Mouse (Mus musculus) neural tube, embryonic 11.5 days (tissue): Measurements from ENCODE around the gene Atp6v1fnb. TPM values are rescaled to one million over a fixed set of nuclear protein-coding genes. Genes with fewer than 3 reads are reported as not detected.

Experiments
- ATAC-seq: fragments of 200-750 bp; cut with Nextera tagmentation; 2 replicates; pipeline ENCODE4 v1.8.0; 2017; ENCODE audit warnings: moderate number of reproducible peaks, mild to moderate bottlenecking, moderate TSS enrichment, moderate library complexity; ENCODE audit not compliant: insufficient read depth, low FRiP score, low TSS enrichment
- DNase-seq: peaks from one replicate; pipeline ENCODE4 v3.0.0-alpha.2; 2015; ENCODE audit warnings: low spot score
- H3K27ac ChIP-seq: fragments of 300-500 bp; sonication (generic); 2 replicates; pipeline ENCODE4 v1.5.1; 2014; ENCODE audit warnings: low read depth, mild to moderate bottlenecking, low read length
- H3K27me3 ChIP-seq: fragments of 300-500 bp; sonication (generic); 2 replicates; pipeline ENCODE4 v1.6.1; 2014; ENCODE audit warnings: mild to moderate bottlenecking, low read length, mixed read lengths; ENCODE audit not compliant: control insufficient read depth, insufficient read depth
- H3K36me3 ChIP-seq: fragments of 300-500 bp; sonication (generic); 2 replicates; pipeline ENCODE4 v1.6.1; 2014; ENCODE audit warnings: mild to moderate bottlenecking, low read length, moderate library complexity, mixed read lengths; ENCODE audit not compliant: control insufficient read depth, insufficient read depth
- H3K4me1 ChIP-seq: fragments of 300-500 bp; sonication (generic); 2 replicates; pipeline ENCODE4 v1.6.1; 2014; ENCODE audit warnings: low read length, mixed read lengths; ENCODE audit not compliant: control insufficient read depth, insufficient read depth
- H3K4me2 ChIP-seq: fragments of 300-500 bp; sonication (generic); 2 replicates; pipeline ENCODE4 v1.6.1; 2014; ENCODE audit warnings: low read depth, mild to moderate bottlenecking, moderate library complexity
- H3K4me3 ChIP-seq: fragments of 300-500 bp; sonication (generic); 2 replicates; pipeline ENCODE4 v1.5.1; 2014; ENCODE audit warnings: low read depth, low read length
- H3K9ac ChIP-seq: fragments of 300-500 bp; sonication (generic); 2 replicates; pipeline ENCODE4 v1.6.1; 2014; ENCODE audit warnings: mild to moderate bottlenecking, low read length
- H3K9me3 ChIP-seq: fragments of 300-500 bp; sonication (generic); 2 replicates; pipeline ENCODE4 v1.6.1; 2016; ENCODE audit warnings: low read length; ENCODE audit not compliant: control insufficient read depth
- WGBS: fragments of 180-500 bp; shearing (Covaris S2); extraction: QIAGEN DNeasy Blood & Tissue Kit; methylation state at CpG from one replicate; pipeline ENCODE4 v1.1.7; 2014; 5-methylcytosine and 5-hydroxymethylcytosine counted together
- polyA plus RNA-seq: library from polyadenylated mRNA; unstranded; fragments of >200 nt; fragmentation: Nextera tagmentation; extraction: Ambion mirVana; gene quantifications from 2 replicates; pipeline ENCODE4 v1.2.1, GENCODE M21; 2014

Gene Atp6v1fnb
- polyA plus RNA-seq, 1 experiment from 2014 or later: not detected

- no peaks in the 10 kb centered on the region for H3K36me3 ChIP-seq
- ATAC-seq: no peak
- peaks cover 30% of the 10 kb centered on the region for H3K4me1 ChIP-seq
- peak within 1 kb of the TSS; percentile 40 for H3K4me3 ChIP-seq
- peak within 1 kb of the TSS; percentile 48 for H3K9ac ChIP-seq
- H3K9me3 ChIP-seq: no peaks in the 10 kb centered on the region
- under 1% methylated on average over 72 of the region's 77 CpGs for WGBS
- H3K27me3 ChIP-seq: peaks cover 30% of the 10 kb centered on the region
- DNase-seq: peak; percentile 53
- H3K4me2 ChIP-seq: peak within 1 kb of the TSS; percentile 62
- no peak within 1 kb of the TSS for H3K27ac ChIP-seq
Measured at GRCm38 (mm10) chr6:29433038-29433803, 38.0 kb upstream of the Atp6v1fnb start, which contains the start of gene Flnc. TSS of gene Flnc (plus strand) at chr6:29433256.

GRCm38 (mm10) chr6:29433804-29434795 is 37.1 kb upstream of the Atp6v1fnb start:
- ATAC-seq (no peak), DNase-seq (peak; percentile 52)
- peak overlapping the region; percentile 62 for H3K4me2 ChIP-seq
- no peaks in the 10 kb centered on the region; the same call in 1 of the 2 replicates for H3K36me3 ChIP-seq
- peaks cover 30% of the 10 kb centered on the region for H3K4me1 ChIP-seq
- peak overlapping the region; percentile 48; the same call in 1 of the 2 replicates for H3K9ac ChIP-seq
- peaks cover 30% of the 10 kb centered on the region for H3K27me3 ChIP-seq
- peak overlapping the region; percentile 40 for H3K4me3 ChIP-seq
- 0 out of 2 replicates have a peak overlapping the region, but pooled peaks have one; percentile 6 for H3K27ac ChIP-seq
- H3K9me3 ChIP-seq: no peaks in the 10 kb centered on the region
- 3% methylated on average over 27 of the region's 27 CpGs for WGBS

- Histone ChIP-seq H3K9ac (peak overlapping the region; percentile 2), H3K4me1 (peaks cover 30% of the 10 kb centered on the region), H3K4me3 (peak overlapping the region; percentile 40), H3K9me3 (no peaks in the 10 kb centered on the region), H3K27me3 (peaks cover 30% of the 10 kb centered on the region), H3K36me3 (no peaks in the 10 kb centered on the region; the same call in 1 of the 2 replicates), H3K4me2 (peak overlapping the region; percentile 62), H3K27ac (peak overlapping the region; percentile 6)
- peak; percentile 15; the same call in 1 of the 2 replicates for ATAC-seq
- 1% methylated on average over 13 of the region's 13 CpGs for WGBS
- DNase-seq: peak; percentile 64
Measured at GRCm38 (mm10) chr6:29434911-29435691, 36.1 kb upstream of the Atp6v1fnb start.

GRCm38 (mm10) chr6:29435940-29436451 is 35.2 kb upstream of the Atp6v1fnb start:
- WGBS: 8% methylated on average over 6 of the region's 6 CpGs
- Histone ChIP-seq H3K9ac (peak overlapping the region; percentile 2), H3K4me3 (peak overlapping the region; percentile 40; the same call in 1 of the 2 replicates), H3K4me1 (peaks cover 30% of the 10 kb centered on the region), H3K4me2 (peak overlapping the region; percentile 62), H3K27ac (peak overlapping the region; percentile 70), H3K9me3 (no peaks in the 10 kb centered on the region), H3K36me3 (no peaks in the 10 kb centered on the region; the same call in 1 of the 2 replicates), H3K27me3 (peaks cover 30% of the 10 kb centered on the region)
- ATAC-seq (peak; percentile 61), DNase-seq (peak; percentile 59)

- Histone ChIP-seq H3K27ac (peak overlapping the region; percentile 70), H3K4me2 (peak overlapping the region; percentile 62), H3K9ac (peak overlapping the region; percentile 29), H3K4me3 (0 out of 2 replicates have a peak overlapping the region, but pooled peaks have one; percentile 2), H3K9me3 (no peaks in the 10 kb centered on the region), H3K36me3 (no peaks in the 10 kb centered on the region; the same call in 1 of the 2 replicates), H3K4me1 (peaks cover 30% of the 10 kb centered on the region), H3K27me3 (peaks cover 30% of the 10 kb centered on the region)
- DNase-seq: peak; percentile 29
- ATAC-seq: peak; percentile 15
- WGBS: 7% methylated on average over 11 of the region's 11 CpGs
Measured at GRCm38 (mm10) chr6:29436461-29436934, 34.7 kb upstream of the Atp6v1fnb start.

GRCm38 (mm10) chr6:29439251-29439650 is 32.0 kb upstream of the Atp6v1fnb start:
- ATAC-seq: no peak
- H3K4me3 ChIP-seq: no peak overlapping the region
- peaks cover 11% of the 10 kb centered on the region for H3K27me3 ChIP-seq
- no peak for DNase-seq
- H3K9me3 ChIP-seq: no peaks in the 10 kb centered on the region
- H3K9ac ChIP-seq: no peak overlapping the region
- H3K36me3 ChIP-seq: no peaks in the 10 kb centered on the region; the same call in 1 of the 2 replicates
- WGBS: 88% methylated on average over 4 of the region's 4 CpGs
- H3K27ac ChIP-seq: no peak overlapping the region
- no peak overlapping the region for H3K4me2 ChIP-seq
- H3K4me1 ChIP-seq: peaks cover 23% of the 10 kb centered on the region

- ATAC-seq: no peak
Measured at GRCm38 (mm10) chr6:29439789-29440188, 31.4 kb upstream of the Atp6v1fnb start.

More at GRCm38 (mm10) chr6:29439789-29440188, 31.4 kb upstream of the Atp6v1fnb start:
- no peak overlapping the region for H3K4me3 ChIP-seq
- H3K4me2 ChIP-seq: no peak overlapping the region
- H3K36me3 ChIP-seq: no peaks in the 10 kb centered on the region; the same call in 1 of the 2 replicates
- H3K9ac ChIP-seq: no peak overlapping the region
- H3K9me3 ChIP-seq: no peaks in the 10 kb centered on the region
- H3K27ac ChIP-seq: no peak overlapping the region
- 94% methylated on average over 6 of the region's 6 CpGs for WGBS
- DNase-seq: no peak
- peaks cover 5% of the 10 kb centered on the region; the same call in 1 of the 2 replicates for H3K27me3 ChIP-seq
- peaks cover 20% of the 10 kb centered on the region for H3K4me1 ChIP-seq
